Mouse (Mus musculus): Measurements from ENCODE around the gene Slc12a4. TPM values are rescaled to one million over a fixed set of nuclear protein-coding genes. Genes with fewer than 3 reads are reported as not detected.

Gene Slc12a4
- polyA plus RNA-seq, 1 experiment from 2014 or later, result 19.4 TPM

DNA sequence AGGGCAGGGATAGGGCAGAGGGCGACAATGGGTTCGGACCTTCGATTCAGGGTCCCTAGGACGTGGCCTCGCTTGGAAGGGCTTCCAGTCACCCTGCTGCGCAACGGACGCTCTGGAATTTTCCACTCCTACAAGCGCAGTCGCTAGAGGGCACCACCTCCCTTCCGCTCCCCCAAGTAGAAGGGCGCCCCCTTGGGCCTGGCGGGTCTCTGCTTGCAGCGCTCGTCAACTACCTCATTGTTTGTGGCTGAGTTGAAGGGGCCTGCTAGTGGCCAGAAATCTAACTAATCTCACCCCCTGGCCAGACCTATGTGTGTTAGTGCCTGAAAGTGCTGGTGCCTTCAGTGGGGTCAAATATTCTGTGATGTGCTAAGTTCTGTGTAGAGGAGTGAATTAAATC, 13.4 kb upstream of the Slc12a4 start, which contains the start of gene Dpep3:
TSS of gene Dpep3 (minus strand) at position 105 of the 400 bp plus-strand sequence.
- H3K4me1 ChIP-seq (ENCODE audit: control insufficient read depth, insufficient read depth, low read length), result no peaks in the 10 kb centered on the region
- no peak within 1 kb of the TSS for H3K9ac ChIP-seq (ENCODE audit: low read depth, low read length)
- no peaks in the 10 kb centered on the region for H3K27me3 ChIP-seq (replicated peaks; ENCODE audit: control insufficient read depth, insufficient read depth, low read length)
- H3K27ac ChIP-seq (ENCODE audit: low read length), result no peak within 1 kb of the TSS
- no peak within 1 kb of the TSS for H3K4me2 ChIP-seq (ENCODE audit: low read depth, low read length)
- H3K9me3 ChIP-seq (ENCODE audit: control insufficient read depth, low read length), result no peaks in the 10 kb centered on the region
- H3K4me3 ChIP-seq (ENCODE audit: low read length), result no peak within 1 kb of the TSS
- 89% methylated on average over 15 of the region's 15 CpGs for WGBS
- no peak for ATAC-seq
- H3K36me3 ChIP-seq (ENCODE audit: control insufficient read depth, insufficient read depth, low read length), result no peaks in the 10 kb centered on the region

DNA sequence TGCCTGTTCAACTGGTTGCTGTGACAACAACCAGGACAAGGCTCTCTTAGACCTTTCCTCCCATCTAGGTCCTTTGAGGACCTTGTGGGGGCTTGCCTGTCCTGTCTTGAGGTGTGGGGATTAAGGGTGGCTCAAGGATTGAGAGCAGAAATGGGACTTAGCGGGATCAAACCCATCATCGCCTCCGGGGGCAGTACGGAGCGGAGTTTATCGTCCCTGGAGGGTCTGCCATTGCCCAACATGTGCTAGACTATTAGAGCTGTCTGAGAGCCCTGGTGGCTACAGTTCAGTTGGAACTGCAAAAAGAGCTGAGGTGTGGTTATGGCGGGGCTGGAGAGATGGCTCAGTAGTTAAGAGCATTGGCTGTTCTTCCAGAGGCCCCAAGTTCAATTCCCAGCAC, 9.5 kb upstream of the Slc12a4 start:
- no peaks in the 10 kb centered on the region for H3K36me3 ChIP-seq (ENCODE audit: control insufficient read depth, insufficient read depth, low read length)
- H3K9me3 ChIP-seq (ENCODE audit: control insufficient read depth, low read length), result no peaks in the 10 kb centered on the region
- WGBS, result 64% methylated on average over 7 of the region's 7 CpGs
- no peak overlapping the region for H3K9ac ChIP-seq (ENCODE audit: low read depth, low read length)
- H3K27me3 ChIP-seq (replicated peaks; ENCODE audit: control insufficient read depth, insufficient read depth, low read length), result no peaks in the 10 kb centered on the region
- H3K27ac ChIP-seq (ENCODE audit: low read length), result no peak overlapping the region
- no peak overlapping the region for H3K4me2 ChIP-seq (ENCODE audit: low read depth, low read length)
- no peak for ATAC-seq
- H3K4me3 ChIP-seq (ENCODE audit: low read length), result no peak overlapping the region
- H3K4me1 ChIP-seq (ENCODE audit: control insufficient read depth, insufficient read depth, low read length), result no peaks in the 10 kb centered on the region

DNA sequence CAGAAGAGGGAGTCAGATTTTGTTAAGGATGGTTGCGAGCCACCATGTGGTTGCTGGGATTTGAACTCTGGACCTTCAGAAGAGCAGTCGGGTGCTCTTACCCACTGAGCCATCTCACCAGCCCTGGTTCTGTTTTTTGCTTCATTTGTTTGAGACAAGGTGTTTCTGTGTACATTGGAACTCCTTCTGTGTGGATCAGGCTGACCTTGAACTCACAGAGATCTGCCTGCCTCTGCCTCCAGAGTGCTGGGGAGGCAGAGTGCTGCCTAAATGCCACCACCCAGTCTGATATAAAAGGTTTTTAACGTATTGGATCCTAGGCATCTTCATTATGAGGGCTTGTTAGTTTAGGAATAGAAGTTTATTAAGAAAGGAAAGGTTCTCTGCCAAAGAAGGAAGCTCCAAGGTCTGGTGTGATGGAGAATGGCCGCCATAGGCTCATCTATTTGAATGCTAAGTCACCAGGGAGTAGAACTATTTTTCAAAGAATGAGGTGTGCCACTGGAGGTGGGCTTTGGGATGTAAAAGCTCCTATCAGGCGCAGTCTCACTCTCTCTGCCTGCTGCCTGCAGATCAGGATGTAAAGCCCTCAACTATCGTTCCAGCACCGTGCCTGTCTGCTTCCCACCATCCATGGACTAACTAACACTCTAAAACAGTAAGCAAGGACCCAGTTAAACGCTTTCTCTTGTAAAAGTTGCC, 5.3 kb upstream of the Slc12a4 start:
- Histone ChIP-seq H3K4me3 (ENCODE audit: low read length) (no peak overlapping the region), H3K9ac (ENCODE audit: low read depth, low read length) (no peak overlapping the region), H3K4me2 (ENCODE audit: low read depth, low read length) (no peak overlapping the region), H3K27me3 (replicated peaks; ENCODE audit: control insufficient read depth, insufficient read depth, low read length) (no peaks in the 10 kb centered on the region), H3K9me3 (ENCODE audit: control insufficient read depth, low read length) (no peaks in the 10 kb centered on the region), H3K27ac (ENCODE audit: low read length) (no peak overlapping the region), H3K36me3 (ENCODE audit: control insufficient read depth, insufficient read depth, low read length) (no peaks in the 10 kb centered on the region), H3K4me1 (ENCODE audit: control insufficient read depth, insufficient read depth, low read length) (peaks cover 7% of the 10 kb centered on the region; the same call in 1 of the 2 replicates)
- 76% methylated on average over 8 of the region's 8 CpGs for WGBS
- no peak for ATAC-seq

DNA sequence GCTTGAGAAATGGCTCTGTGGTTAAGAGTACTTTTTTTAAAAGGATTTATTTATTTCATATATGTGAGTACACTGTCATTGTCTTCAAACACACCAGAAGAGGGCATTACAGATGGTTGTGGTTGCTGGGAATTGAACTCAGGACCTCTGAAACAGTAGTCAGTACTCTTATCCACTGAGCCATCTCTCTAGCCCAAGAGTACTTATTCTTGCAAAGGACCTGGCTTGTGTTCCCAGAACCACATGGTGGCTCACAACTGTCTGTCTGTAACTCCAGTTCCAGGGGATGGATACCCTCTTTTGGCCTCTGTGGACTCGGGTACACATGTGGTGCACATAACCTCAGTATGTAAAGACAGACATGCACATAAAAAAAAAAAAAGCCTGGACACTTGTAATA, 3.5 kb upstream of the Slc12a4 start:
- Histone ChIP-seq H3K36me3 (ENCODE audit: control insufficient read depth, insufficient read depth, low read length) (no peaks in the 10 kb centered on the region), H3K27ac (ENCODE audit: low read length) (no peak overlapping the region), H3K9me3 (ENCODE audit: control insufficient read depth, low read length) (no peaks in the 10 kb centered on the region), H3K4me2 (ENCODE audit: low read depth, low read length) (no peak overlapping the region), H3K27me3 (replicated peaks; ENCODE audit: control insufficient read depth, insufficient read depth, low read length) (no peaks in the 10 kb centered on the region), H3K9ac (ENCODE audit: low read depth, low read length) (no peak overlapping the region), H3K4me1 (ENCODE audit: control insufficient read depth, insufficient read depth, low read length) (peaks cover 13% of the 10 kb centered on the region; the same call in 1 of the 2 replicates), H3K4me3 (ENCODE audit: low read length) (no peak overlapping the region)
- 68% methylated on average over 1 of the region's 1 CpGs for WGBS
- ATAC-seq, result no peak

DNA sequence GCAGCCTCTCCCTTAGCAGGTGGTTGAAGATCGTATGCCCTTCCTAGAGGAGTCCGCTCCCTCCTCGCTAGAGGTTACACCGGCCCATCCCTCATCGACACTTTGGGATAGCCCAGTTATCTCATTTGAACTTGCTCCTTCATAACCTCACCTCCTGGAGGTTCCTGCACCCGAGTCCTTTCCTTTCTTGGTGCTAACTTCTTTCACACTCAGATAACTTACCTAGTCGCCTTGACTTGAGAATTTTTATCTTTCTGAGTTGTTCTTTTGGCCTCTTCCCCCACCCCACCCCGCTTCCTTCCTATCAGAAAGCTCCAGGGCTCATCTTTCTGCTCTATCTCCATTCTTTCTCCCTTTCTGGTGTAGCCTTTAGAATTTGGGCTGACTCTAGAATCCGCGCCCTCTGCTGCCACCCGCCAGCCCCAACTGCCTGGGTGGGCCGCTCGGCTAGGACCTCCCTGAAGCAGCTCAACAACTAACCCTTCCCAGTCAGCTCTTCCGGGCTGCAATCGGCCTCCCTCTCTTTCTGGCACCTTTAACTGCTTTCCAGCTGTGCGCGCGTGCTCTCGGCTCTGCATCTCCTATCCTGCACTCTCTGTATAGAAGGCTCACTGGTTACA, 905 bp upstream of the Slc12a4 start:
- H3K9me3 ChIP-seq (ENCODE audit: control insufficient read depth, low read length), result no peaks in the 10 kb centered on the region
- peak; percentile 50 for ATAC-seq
- 9% methylated on average over 19 of the region's 19 CpGs for WGBS
- H3K36me3 ChIP-seq (ENCODE audit: control insufficient read depth, insufficient read depth, low read length), result no peaks in the 10 kb centered on the region
- H3K27ac ChIP-seq (ENCODE audit: low read length), result peak overlapping the region; percentile 77
- H3K9ac ChIP-seq (ENCODE audit: low read depth, low read length), result peak overlapping the region; percentile 21; the same call in 1 of the 2 replicates
- H3K4me3 ChIP-seq (ENCODE audit: low read length), result peak overlapping the region; percentile 79
- H3K4me1 ChIP-seq (ENCODE audit: control insufficient read depth, insufficient read depth, low read length), result peaks cover 13% of the 10 kb centered on the region; the same call in 1 of the 2 replicates
- peak overlapping the region; percentile 83 for H3K4me2 ChIP-seq (ENCODE audit: low read depth, low read length)
- no peaks in the 10 kb centered on the region for H3K27me3 ChIP-seq (replicated peaks; ENCODE audit: control insufficient read depth, insufficient read depth, low read length)

DNA sequence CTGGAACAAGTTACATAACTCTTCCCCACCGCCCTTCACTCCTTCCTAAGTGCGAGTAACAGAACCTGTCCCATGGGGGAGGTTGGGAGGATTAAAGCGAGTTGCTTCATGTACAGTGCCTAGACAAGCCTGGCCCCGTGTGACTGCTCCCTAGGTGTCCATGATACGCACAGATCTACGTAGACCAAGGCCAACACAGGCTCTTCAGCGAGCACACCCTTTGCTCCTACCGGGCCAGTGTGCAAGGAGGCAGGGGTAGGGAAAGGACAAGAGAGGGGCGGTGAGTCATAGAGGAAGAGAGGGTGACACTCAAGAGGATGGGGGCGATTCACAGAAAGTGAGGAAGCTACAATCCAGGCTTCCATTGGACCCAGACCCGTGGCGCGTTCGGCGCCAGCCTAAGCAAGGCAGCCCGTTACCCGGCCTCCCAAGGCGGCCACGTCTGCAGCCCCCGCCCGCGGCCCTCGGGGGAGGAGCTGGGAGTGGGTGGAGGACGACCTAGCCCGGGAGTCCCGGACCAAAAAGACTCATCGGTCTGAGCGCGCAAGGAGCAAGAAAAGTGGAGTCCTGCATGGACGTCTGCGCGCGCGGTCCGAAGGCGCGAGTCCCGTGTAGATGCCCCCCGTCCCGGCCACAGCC, 512 bp downstream of the Slc12a4 start:
- H3K4me1 ChIP-seq (ENCODE audit: control insufficient read depth, insufficient read depth, low read length), result peaks cover 13% of the 10 kb centered on the region; the same call in 1 of the 2 replicates
- H3K27ac ChIP-seq (ENCODE audit: low read length), result peak overlapping the region; percentile 81
- no peaks in the 10 kb centered on the region for H3K36me3 ChIP-seq (ENCODE audit: control insufficient read depth, insufficient read depth, low read length)
- WGBS, result 4% methylated on average over 40 of the region's 40 CpGs
- H3K27me3 ChIP-seq (replicated peaks; ENCODE audit: control insufficient read depth, insufficient read depth, low read length), result no peaks in the 10 kb centered on the region
- peak; percentile 71 for ATAC-seq
- no peaks in the 10 kb centered on the region for H3K9me3 ChIP-seq (ENCODE audit: control insufficient read depth, low read length)
- H3K4me3 ChIP-seq (ENCODE audit: low read length), result peak overlapping the region; percentile 79
- peak overlapping the region; percentile 84 for H3K9ac ChIP-seq (ENCODE audit: low read depth, low read length)
- peak overlapping the region; percentile 83 for H3K4me2 ChIP-seq (ENCODE audit: low read depth, low read length)

DNA sequence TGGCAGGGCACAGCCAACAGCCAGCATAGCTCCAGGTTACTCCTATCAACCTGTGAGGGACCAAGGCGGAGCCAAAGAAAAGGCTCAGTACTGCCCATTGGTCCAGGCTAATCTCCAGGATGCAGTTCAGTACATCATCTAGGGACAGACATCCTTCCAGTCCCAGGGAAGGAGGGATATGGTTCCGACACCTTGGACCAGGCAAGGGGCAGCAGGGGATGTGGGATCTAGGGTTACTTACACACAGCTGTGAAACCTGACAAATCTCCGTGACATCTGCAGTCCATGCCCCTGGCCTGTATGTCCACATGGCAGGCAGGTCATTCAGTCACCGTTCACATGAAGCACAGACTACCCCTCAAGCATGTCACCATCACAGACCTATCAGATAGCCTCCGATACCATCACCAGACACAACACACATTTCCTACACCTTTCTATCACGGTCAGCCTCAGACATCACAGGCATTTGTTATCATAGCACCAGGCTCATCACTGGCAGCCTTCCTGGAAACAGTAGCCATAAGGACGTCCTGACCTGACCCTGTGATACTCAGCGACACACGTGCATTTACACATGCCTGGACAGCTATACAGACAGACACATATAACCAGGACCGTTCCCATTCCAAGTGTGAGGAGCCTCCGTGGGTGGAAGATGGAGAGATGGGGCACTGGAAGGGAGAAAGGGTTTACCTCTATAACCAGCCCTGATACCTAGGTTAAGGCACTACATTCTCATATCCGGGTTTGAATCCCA, 1.2 kb downstream of the Slc12a4 start:
- Histone ChIP-seq H3K27ac (ENCODE audit: low read length) (no peak overlapping the region), H3K4me3 (ENCODE audit: low read length) (peak overlapping the region; percentile 79), H3K9me3 (ENCODE audit: control insufficient read depth, low read length) (no peaks in the 10 kb centered on the region), H3K36me3 (ENCODE audit: control insufficient read depth, insufficient read depth, low read length) (no peaks in the 10 kb centered on the region), H3K9ac (ENCODE audit: low read depth, low read length) (peak overlapping the region; percentile 84), H3K4me1 (ENCODE audit: control insufficient read depth, insufficient read depth, low read length) (peaks cover 13% of the 10 kb centered on the region; the same call in 1 of the 2 replicates), H3K4me2 (ENCODE audit: low read depth, low read length) (peak overlapping the region; percentile 83), H3K27me3 (replicated peaks; ENCODE audit: control insufficient read depth, insufficient read depth, low read length) (no peaks in the 10 kb centered on the region)
- WGBS, result 58% methylated on average over 12 of the region's 12 CpGs
- ATAC-seq, result no peak

DNA sequence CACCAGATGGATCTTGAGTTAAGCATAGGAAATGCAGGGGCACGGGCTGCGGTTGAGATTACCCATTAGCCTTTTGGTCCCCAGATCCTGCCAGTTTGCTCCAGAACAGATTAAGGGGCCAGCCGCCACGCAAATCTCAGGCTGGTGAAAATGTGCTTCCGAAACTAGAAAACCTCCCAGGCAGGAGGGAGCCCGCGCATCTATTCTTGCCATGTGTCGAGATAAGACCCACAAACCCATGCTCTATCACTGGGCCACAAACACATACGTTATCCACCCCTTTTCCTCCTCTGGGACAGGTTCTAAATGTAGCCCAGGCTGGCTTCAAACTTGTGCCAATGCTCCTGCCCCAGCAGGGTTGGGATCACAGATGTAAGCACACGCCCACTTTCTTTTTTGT, 4.4 kb downstream of the Slc12a4 start:
- no peaks in the 10 kb centered on the region for H3K27me3 ChIP-seq (replicated peaks; ENCODE audit: control insufficient read depth, insufficient read depth, low read length)
- H3K4me2 ChIP-seq (ENCODE audit: low read depth, low read length), result no peak overlapping the region
- no peaks in the 10 kb centered on the region for H3K9me3 ChIP-seq (ENCODE audit: control insufficient read depth, low read length)
- H3K27ac ChIP-seq (ENCODE audit: low read length), result no peak overlapping the region
- peaks cover 7% of the 10 kb centered on the region; the same call in 1 of the 2 replicates for H3K4me1 ChIP-seq (ENCODE audit: control insufficient read depth, insufficient read depth, low read length)
- H3K36me3 ChIP-seq (ENCODE audit: control insufficient read depth, insufficient read depth, low read length), result no peaks in the 10 kb centered on the region
- H3K4me3 ChIP-seq (ENCODE audit: low read length), result no peak overlapping the region
- H3K9ac ChIP-seq (ENCODE audit: low read depth, low read length), result no peak overlapping the region
- 88% methylated on average over 10 of the region's 10 CpGs for WGBS
- no peak for ATAC-seq

DNA sequence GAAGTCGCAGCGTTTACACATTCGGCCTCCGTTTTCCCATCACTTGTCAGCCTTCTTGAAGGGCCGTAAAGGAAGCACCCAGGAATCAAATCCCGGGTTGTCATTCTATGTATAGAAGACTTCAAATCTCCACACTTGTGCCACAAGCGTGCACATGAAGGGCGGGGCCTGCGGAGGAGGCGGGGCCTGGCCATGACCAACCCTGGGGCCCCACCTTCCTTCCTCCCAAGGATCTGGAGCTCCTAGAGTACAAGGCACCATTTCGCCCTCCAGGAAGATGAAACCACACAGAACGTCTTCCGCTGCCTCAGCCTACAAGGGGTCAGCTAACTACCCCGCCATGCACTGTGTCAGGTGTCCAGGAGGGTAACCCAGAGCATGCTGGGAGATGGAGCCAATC, 4.8 kb downstream of the Slc12a4 start:
- Histone ChIP-seq H3K4me1 (ENCODE audit: control insufficient read depth, insufficient read depth, low read length) (peaks cover 7% of the 10 kb centered on the region; the same call in 1 of the 2 replicates), H3K27me3 (replicated peaks; ENCODE audit: control insufficient read depth, insufficient read depth, low read length) (no peaks in the 10 kb centered on the region), H3K9me3 (ENCODE audit: control insufficient read depth, low read length) (no peaks in the 10 kb centered on the region), H3K9ac (ENCODE audit: low read depth, low read length) (no peak overlapping the region), H3K27ac (ENCODE audit: low read length) (no peak overlapping the region), H3K4me2 (ENCODE audit: low read depth, low read length) (no peak overlapping the region), H3K36me3 (ENCODE audit: control insufficient read depth, insufficient read depth, low read length) (no peaks in the 10 kb centered on the region), H3K4me3 (ENCODE audit: low read length) (no peak overlapping the region)
- ATAC-seq, result no peak
- 76% methylated on average over 14 of the region's 14 CpGs for WGBS

All from intestine, embryonic 16.5 days (tissue).